Mouse (Mus musculus): ENCODE data around the gene Wdr74. TPM values are rescaled to one million over a fixed set of nuclear protein-coding genes. Genes with fewer than 3 reads are reported as not detected.

The Wdr74 gene
- polyA plus RNA-seq, 1 experiment: 121 TPM

GRCm38 (mm10) chr19:8706132-8706667 is 29.4 kb upstream of the Wdr74 start:
- Histone ChIP-seq H3K4me1 (ENCODE audit: control insufficient read depth, insufficient read depth, low read length) (no peaks in the 10 kb centered on the region), H3K27ac (ENCODE audit: control insufficient read depth, insufficient read depth, low read depth, low read length, poor library complexity) (no peak overlapping the region), H3K4me3 (replicated peaks; ENCODE audit: control insufficient read depth, low read depth, low read length) (no peak overlapping the region)
- TF ChIP-seq CTCF (IDR thresholded peaks at IDR 0.05; ENCODE audit: control insufficient read depth, insufficient read depth, low read length) (no peak), POLR2A (IDR thresholded peaks at IDR 0.05; ENCODE audit: borderline replicate concordance, control insufficient read depth, low read depth, low read length) (no peak)
- WGBS: 81% methylated on average over 7 of the region's 7 CpGs

- H3K4me1 ChIP-seq (ENCODE audit: control insufficient read depth, insufficient read depth, low read length): peaks cover 3% of the 10 kb centered on the region; the same call in 1 of the 2 replicates
- WGBS: 90% methylated on average over 7 of the region's 7 CpGs
- H3K27ac ChIP-seq (ENCODE audit: control insufficient read depth, insufficient read depth, low read depth, low read length, poor library complexity): no peak overlapping the region
- no peak overlapping the region for H3K4me3 ChIP-seq (replicated peaks; ENCODE audit: control insufficient read depth, low read depth, low read length)
- no peak for TF ChIP-seq CTCF (IDR thresholded peaks at IDR 0.05; ENCODE audit: control insufficient read depth, insufficient read depth, low read length)
- no peak for TF ChIP-seq POLR2A (IDR thresholded peaks at IDR 0.05; ENCODE audit: borderline replicate concordance, control insufficient read depth, low read depth, low read length)
Observed at GRCm38 (mm10) chr19:8706930-8707329, 28.7 kb upstream of the Wdr74 start.

- WGBS: 93% methylated on average over 8 of the region's 8 CpGs
- H3K27ac ChIP-seq (ENCODE audit: control insufficient read depth, insufficient read depth, low read depth, low read length, poor library complexity): no peak overlapping the region
- TF ChIP-seq CTCF (IDR thresholded peaks at IDR 0.05; ENCODE audit: control insufficient read depth, insufficient read depth, low read length) (no peak), POLR2A (IDR thresholded peaks at IDR 0.05; ENCODE audit: borderline replicate concordance, control insufficient read depth, low read depth, low read length) (no peak)
Observed at GRCm38 (mm10) chr19:8708954-8709353, 26.7 kb upstream of the Wdr74 start.

GRCm38 (mm10) chr19:8710057-8710456 is 25.6 kb upstream of the Wdr74 start:
- 100% methylated on average over 2 of the region's 2 CpGs for WGBS
- peaks cover 3% of the 10 kb centered on the region; the same call in 1 of the 2 replicates for H3K4me1 ChIP-seq (ENCODE audit: control insufficient read depth, insufficient read depth, low read length)
- no peak overlapping the region for H3K27ac ChIP-seq (ENCODE audit: control insufficient read depth, insufficient read depth, low read depth, low read length, poor library complexity)

More at GRCm38 (mm10) chr19:8708954-8709353, 26.7 kb upstream of the Wdr74 start:
- no peak overlapping the region for H3K4me3 ChIP-seq (replicated peaks; ENCODE audit: control insufficient read depth, low read depth, low read length)
- H3K4me1 ChIP-seq (ENCODE audit: control insufficient read depth, insufficient read depth, low read length): peaks cover 3% of the 10 kb centered on the region; the same call in 1 of the 2 replicates

GRCm38 (mm10) chr19:8711506-8711905 is 24.1 kb upstream of the Wdr74 start:
- Histone ChIP-seq H3K27ac (ENCODE audit: control insufficient read depth, insufficient read depth, low read depth, low read length, poor library complexity) (peak overlapping the region; percentile 24; the same call in 1 of the 2 replicates), H3K4me3 (replicated peaks; ENCODE audit: control insufficient read depth, low read depth, low read length) (peak overlapping the region; percentile 70), H3K4me1 (ENCODE audit: control insufficient read depth, insufficient read depth, low read length) (peaks cover 3% of the 10 kb centered on the region; the same call in 1 of the 2 replicates)
- no peak for TF ChIP-seq CTCF (IDR thresholded peaks at IDR 0.05; ENCODE audit: control insufficient read depth, insufficient read depth, low read length)
- no peak for TF ChIP-seq POLR2A (IDR thresholded peaks at IDR 0.05; ENCODE audit: borderline replicate concordance, control insufficient read depth, low read depth, low read length)
- 38% methylated on average over 4 of the region's 4 CpGs for WGBS

More at GRCm38 (mm10) chr19:8710057-8710456, 25.6 kb upstream of the Wdr74 start:
- TF ChIP-seq CTCF (IDR thresholded peaks at IDR 0.05; ENCODE audit: control insufficient read depth, insufficient read depth, low read length) (no peak), POLR2A (IDR thresholded peaks at IDR 0.05; ENCODE audit: borderline replicate concordance, control insufficient read depth, low read depth, low read length) (no peak)
- no peak overlapping the region for H3K4me3 ChIP-seq (replicated peaks; ENCODE audit: control insufficient read depth, low read depth, low read length)

GRCm38 (mm10) chr19:8711949-8712869 is 23.4 kb upstream of the Wdr74 start:
- WGBS: 28% methylated on average over 10 of the region's 10 CpGs
- TF ChIP-seq CTCF (IDR thresholded peaks at IDR 0.05; ENCODE audit: control insufficient read depth, insufficient read depth, low read length) (no peak), POLR2A (IDR thresholded peaks at IDR 0.05; ENCODE audit: borderline replicate concordance, control insufficient read depth, low read depth, low read length) (no peak)

GRCm38 (mm10) chr19:8712870-8713305 is 22.7 kb upstream of the Wdr74 start:
- Histone ChIP-seq H3K4me3 (replicated peaks; ENCODE audit: control insufficient read depth, low read depth, low read length) (peak overlapping the region; percentile 100), H3K27ac (ENCODE audit: control insufficient read depth, insufficient read depth, low read depth, low read length, poor library complexity) (peak overlapping the region; percentile 95), H3K4me1 (ENCODE audit: control insufficient read depth, insufficient read depth, low read length) (peaks cover 3% of the 10 kb centered on the region; the same call in 1 of the 2 replicates)
- under 1% methylated on average over 13 of the region's 13 CpGs for WGBS
- no peak for TF ChIP-seq POLR2A (IDR thresholded peaks at IDR 0.05; ENCODE audit: borderline replicate concordance, control insufficient read depth, low read depth, low read length)
- no peak for TF ChIP-seq CTCF (IDR thresholded peaks at IDR 0.05; ENCODE audit: control insufficient read depth, insufficient read depth, low read length)

More at GRCm38 (mm10) chr19:8711949-8712869, 23.4 kb upstream of the Wdr74 start:
- Histone ChIP-seq H3K27ac (ENCODE audit: control insufficient read depth, insufficient read depth, low read depth, low read length, poor library complexity) (peak overlapping the region; percentile 95), H3K4me1 (ENCODE audit: control insufficient read depth, insufficient read depth, low read length) (peaks cover 3% of the 10 kb centered on the region; the same call in 1 of the 2 replicates), H3K4me3 (replicated peaks; ENCODE audit: control insufficient read depth, low read depth, low read length) (peak overlapping the region; percentile 100)
